In the genomic region with DNA sequence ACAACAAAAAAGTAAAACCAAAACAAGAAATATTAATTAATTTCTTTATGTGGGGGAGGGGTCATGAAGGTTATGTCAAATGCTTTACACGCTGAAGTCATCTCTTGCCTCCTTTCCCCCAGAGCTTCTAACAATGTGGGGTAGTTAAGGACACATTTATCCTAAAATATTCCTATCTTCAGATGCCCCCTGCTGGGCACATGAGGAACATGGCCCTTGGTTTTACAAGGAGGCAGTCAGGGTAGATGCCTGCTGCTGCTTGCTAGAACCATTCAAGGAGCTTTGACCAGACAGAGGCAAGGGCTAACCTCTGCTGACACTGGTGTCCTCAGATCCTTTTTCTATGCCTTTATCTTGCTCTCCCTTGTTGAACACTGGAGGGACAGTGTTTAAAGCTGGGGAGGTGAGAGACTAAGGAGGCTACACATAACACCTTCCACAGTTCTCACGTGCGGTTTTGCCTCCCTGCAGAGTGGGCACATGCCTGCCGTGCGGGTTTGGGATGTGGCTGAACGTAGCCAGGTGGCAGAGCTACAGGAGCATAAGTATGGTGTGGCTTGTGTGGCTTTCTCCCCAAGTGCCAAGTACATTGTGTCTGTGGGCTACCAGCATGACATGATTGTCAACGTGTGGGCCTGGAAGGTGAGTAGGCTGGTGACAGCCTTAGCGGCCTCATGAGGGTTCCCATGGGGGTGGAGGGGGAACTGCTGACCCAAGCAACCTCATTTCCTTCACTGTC, we compare ENCODE assay signal across 8 mouse cellular contexts. TPM values are rescaled to one million over a fixed set of nuclear protein-coding genes. Genes with fewer than 3 reads are reported as not detected.
DNase-seq lines count a peak whose midpoint lies in the region; ATAC-seq and TF ChIP-seq lines count a peak whose summit lies in the region.

No protein-coding gene starts in this region.

- no peak overlapping the region for H3K4me2 ChIP-seq in kidney, embryonic 14.5 days (replicated peaks; ENCODE audit: low read depth, low read length)
- H3K4me2 ChIP-seq in liver, embryonic 14.5 days (ENCODE audit: low read depth), result no peak overlapping the region

- H3K9ac ChIP-seq in ES-E14 (ENCODE audit: insufficient read depth, low read depth, low read length, poor library complexity, severe bottlenecking), result no peak overlapping the region
- no peak overlapping the region for H3K9ac ChIP-seq in kidney, embryonic 14.5 days (ENCODE audit: low read depth, low read length)
- H3K9ac ChIP-seq in liver, embryonic 14.5 days (replicated peaks), result no peak overlapping the region

- peak; percentile 51 to 76 for DNase-seq in heart, adult 18-20 months
- no peak for DNase-seq in heart, embryonic 10.5 days (ENCODE audit: low spot score)
- DNase-seq in ES-E14 (ENCODE audit: low read depth, low spot score), result peak; percentile 34
- DNase-seq in cerebellum, adult 8-10 months, result peak; percentile 41
- peak; percentile 37 to 48 for DNase-seq in frontal cortex, postnatal 25 days (ENCODE audit: low spot score in 2 of 2)
- peak; percentile 20 to 33 (median 28) for DNase-seq in liver, embryonic 14.5 days (ENCODE audit: low read depth in 3 of 3, low spot score in 3 of 3)
- peak; percentile 8 for DNase-seq in retina, postnatal 7 days (ENCODE audit: low read depth, low spot score)

- no peak overlapping the region for H3K4me3 ChIP-seq in heart, embryonic 10.5 days
- H3K4me3 ChIP-seq in ES-E14 (ENCODE audit: insufficient read depth in 1 of 2, low read depth in 1 of 2, low read length in 2 of 2, poor library complexity in 1 of 2, severe bottlenecking in 1 of 2), result no peak overlapping the region
- no peak overlapping the region for H3K4me3 ChIP-seq in kidney, embryonic 14.5 days (ENCODE audit: low read length)
- H3K4me3 ChIP-seq in liver, embryonic 14.5 days (ENCODE audit: insufficient read depth in 1 of 2, low read depth in 2 of 2, low read length in 2 of 2), result no peak overlapping the region

- 76% methylated on average over 8 of the region's 8 CpGs for WGBS in heart, embryonic 10.5 days
- 83% methylated on average over 8 of the region's 8 CpGs for WGBS in kidney, embryonic 14.5 days
- WGBS in liver, embryonic 14.5 days (ENCODE audit: insufficient replicate concordance), result 68% methylated on average over 8 of the region's 8 CpGs

- H3K27ac ChIP-seq in heart, embryonic 10.5 days, result no peak overlapping the region
- H3K27ac ChIP-seq in ES-E14 (ENCODE audit: insufficient read depth, low read depth, low read length, poor library complexity, severe bottlenecking), result no peak overlapping the region
- no peak overlapping the region for H3K27ac ChIP-seq in kidney, embryonic 14.5 days (ENCODE audit: low read depth, low read length)
- no peak overlapping the region for H3K27ac ChIP-seq in liver, embryonic 14.5 days

- H3K36me3 ChIP-seq in heart, embryonic 10.5 days, result peaks cover 14% of the 10 kb centered on the region
- no peaks in the 10 kb centered on the region for H3K36me3 ChIP-seq in ES-E14 (ENCODE audit: control insufficient read depth, insufficient read depth, low read length, poor library complexity, severe bottlenecking)
- peaks cover 28% of the 10 kb centered on the region for H3K36me3 ChIP-seq in kidney, embryonic 14.5 days (ENCODE audit: control insufficient read depth, insufficient read depth, low read length)
- H3K36me3 ChIP-seq in liver, embryonic 14.5 days (replicated peaks; ENCODE audit: control insufficient read depth, insufficient read depth, low read depth), result no peaks in the 10 kb centered on the region

- in situ Hi-C loops in ES-E14 (cut with MboI; ENCODE audit: low sequenced_read_pairs in 2 of 2, unreplicated experiment in 2 of 2), result no loop called here

- no peak for TF ChIP-seq EP300 in liver, embryonic 14.5 days (IDR thresholded peaks at IDR 0.05; ENCODE audit: low read depth)

- H3K4me1 ChIP-seq in heart, embryonic 10.5 days, result peaks cover 13% of the 10 kb centered on the region
- H3K4me1 ChIP-seq in ES-E14 (ENCODE audit: control insufficient read depth in 2 of 2, insufficient read depth in 2 of 2, low read length in 2 of 2, poor library complexity in 1 of 2), result 0 out of 4 replicates have a peak, but pooled peaks cover 0 to 1% of the 10 kb centered on the region in 2 experiments
- H3K4me1 ChIP-seq in kidney, embryonic 14.5 days (ENCODE audit: control insufficient read depth, insufficient read depth, low read length), result no peaks in the 10 kb centered on the region
- peaks cover 8 to 11% of the 10 kb centered on the region in 2 experiments for H3K4me1 ChIP-seq in liver, embryonic 14.5 days (replicated peaks; ENCODE audit: control insufficient read depth in 2 of 2, insufficient read depth in 2 of 2, low read length in 1 of 2)

- peak; percentile 72 for TF ChIP-seq CTCF in liver, embryonic 14.5 days (IDR thresholded peaks at IDR 0.05; ENCODE audit: low read depth)

- 0 out of 2 replicates have a peak, but pooled peaks have one; percentile 49 for ATAC-seq in kidney, embryonic 14.5 days (ENCODE audit: low FRiP score, low TSS enrichment)
- ATAC-seq in liver, embryonic 14.5 days (ENCODE audit: insufficient read depth), result no peak

- no peaks in the 10 kb centered on the region for H3K27me3 ChIP-seq in heart, embryonic 10.5 days (ENCODE audit: insufficient read depth, poor library complexity, severe bottlenecking)
- no peaks in the 10 kb centered on the region for H3K27me3 ChIP-seq in kidney, embryonic 14.5 days (ENCODE audit: control insufficient read depth, insufficient read depth, low read length)
- no peaks in the 10 kb centered on the region for H3K27me3 ChIP-seq in liver, embryonic 14.5 days (ENCODE audit: control insufficient read depth, insufficient read depth, low read length)

- H3K9me3 ChIP-seq in heart, embryonic 10.5 days, result no peaks in the 10 kb centered on the region
- H3K9me3 ChIP-seq in ES-E14 (ENCODE audit: control insufficient read depth, insufficient read depth, low read depth, low read length), result no peaks in the 10 kb centered on the region
- no peaks in the 10 kb centered on the region for H3K9me3 ChIP-seq in kidney, embryonic 14.5 days (ENCODE audit: control insufficient read depth, low read length)
- no peaks in the 10 kb centered on the region for H3K9me3 ChIP-seq in liver, embryonic 14.5 days (ENCODE audit: control insufficient read depth, low read length)

TF ChIP-seq in ES-E14, 5 proteins besides CTCF, POLR2A, EP300 and RAD21:
- TF ChIP-seq MAFK (IDR thresholded peaks at IDR 0.05; ENCODE audit: insufficient read depth, low read depth, low read length) (no peak), ZC3H11A (IDR thresholded peaks at IDR 0.05; ENCODE audit: borderline replicate concordance, low read depth, low read length) (no peak)

RNA-seq across cellular contexts. Expression of gene Jmjd7, which starts 15.7 kb away (rescaled TPM):
- 1 to 10 TPM; 6.1 to 7.9 TPM for total RNA-seq in heart, adult 18-20 months (2021)
- 16.8 and 17.6 TPM in 2 replicates for polyA plus RNA-seq in heart, embryonic 10.5 days (2016; fragmentation: Nextera tagmentation; extraction: Ambion mirVana)
- 7.2 and 12.6 TPM in 2 replicates for total RNA-seq in ES-E14 (2012; rRNA removed)
- polyA plus RNA-seq in kidney, embryonic 14.5 days (2014; fragmentation: Nextera tagmentation; extraction: Ambion mirVana), result 22.2 and 26.3 TPM in 2 replicates
- polyA plus RNA-seq in liver, embryonic 14.5 days (2012; rRNA removed), result 4.7 and 4.9 TPM in 2 replicates
- polyA plus RNA-seq in liver, embryonic 14.5 days (2014; fragmentation: Nextera tagmentation; extraction: Ambion mirVana), result 5.0 and 6.9 TPM in 2 replicates

RNA-seq across cellular contexts. Expression of gene Gm28042, which starts 15.7 kb away (rescaled TPM):
- under 1 TPM; 0.57 to 0.72 TPM for total RNA-seq in heart, adult 18-20 months (2021)
- polyA plus RNA-seq in heart, embryonic 10.5 days (2016; fragmentation: Nextera tagmentation; extraction: Ambion mirVana), result 2.6 and 5.5 TPM in 2 replicates
- 2.9 and 7.3 TPM in 2 replicates for total RNA-seq in ES-E14 (2012; rRNA removed)
- 3.5 and 3.7 TPM in 2 replicates for polyA plus RNA-seq in kidney, embryonic 14.5 days (2014; fragmentation: Nextera tagmentation; extraction: Ambion mirVana)
- polyA plus RNA-seq in liver, embryonic 14.5 days (2012; rRNA removed), result 1.5 and 1.6 TPM in 2 replicates
- polyA plus RNA-seq in liver, embryonic 14.5 days (2014; fragmentation: Nextera tagmentation; extraction: Ambion mirVana), result 0.35 TPM in 1 of 2 replicates, not detected in the other

RNA-seq across cellular contexts. Expression of gene Pla2g4b, which starts 21.6 kb away (rescaled TPM):
- 1 to 10 TPM in 1 of 2 experiments, under 1 TPM in 1; 0.72 to 1.7 TPM for total RNA-seq in heart, adult 18-20 months (2021)
- polyA plus RNA-seq in heart, embryonic 10.5 days (2016; fragmentation: Nextera tagmentation; extraction: Ambion mirVana), result 2.6 TPM in 2 replicates
- total RNA-seq in ES-E14 (2012; rRNA removed), result 2.7 and 6.3 TPM in 2 replicates
- polyA plus RNA-seq in kidney, embryonic 14.5 days (2014; fragmentation: Nextera tagmentation; extraction: Ambion mirVana), result 1.3 and 1.5 TPM in 2 replicates
- 1.1 and 1.3 TPM in 2 replicates for polyA plus RNA-seq in liver, embryonic 14.5 days (2012; rRNA removed)
- polyA plus RNA-seq in liver, embryonic 14.5 days (2014; fragmentation: Nextera tagmentation; extraction: Ambion mirVana), result 0.11 and 0.13 TPM in 2 replicates

RNA-seq across cellular contexts. Expression of gene Mapkbp1, which starts 39.1 kb away (rescaled TPM):
- 1 to 10 TPM; 6.1 to 8.2 TPM for total RNA-seq in heart, adult 18-20 months (2021)
- 1.8 and 2.8 TPM in 2 replicates for polyA plus RNA-seq in heart, embryonic 10.5 days (2016; fragmentation: Nextera tagmentation; extraction: Ambion mirVana)
- 7.0 and 10.3 TPM in 2 replicates for total RNA-seq in ES-E14 (2012; rRNA removed)
- polyA plus RNA-seq in kidney, embryonic 14.5 days (2014; fragmentation: Nextera tagmentation; extraction: Ambion mirVana), result 2.8 and 4.0 TPM in 2 replicates
- 1.0 and 1.1 TPM in 2 replicates for polyA plus RNA-seq in liver, embryonic 14.5 days (2012; rRNA removed)
- polyA plus RNA-seq in liver, embryonic 14.5 days (2014; fragmentation: Nextera tagmentation; extraction: Ambion mirVana), result 0.15 and 0.20 TPM in 2 replicates
